In genomic region chr9:45941329-45941888, GRCm38 (mm10) we compare ENCODE assay signal across 8 mouse cellular contexts. TPM values are rescaled to one million over a fixed set of nuclear protein-coding genes. Genes with fewer than 3 reads are reported as not detected.
DNase-seq lines count a peak whose midpoint lies in the region; ATAC-seq and TF ChIP-seq lines count a peak whose summit lies in the region.
"Had no signal": no experiment of that assay in that cellular context is flagged by ENCODE, and none has a peak within 500 bp of the region (broad histone marks: within the 10 kb centered on the region; RNA-seq: fewer than 3 reads in every experiment).

No protein-coding gene starts in this region.

- no peak overlapping the region for H3K27ac ChIP-seq in kidney, postnatal 0 days
- no peak overlapping the region for H3K27ac ChIP-seq in embryonic facial prominence, embryonic 14.5 days (replicated peaks; ENCODE audit: low read depth, low read length)
- no peak overlapping the region for H3K27ac ChIP-seq in hindbrain, embryonic 12.5 days
- H3K27ac ChIP-seq: macrophage had no signal

- peaks cover 61% of the 10 kb centered on the region for H3K36me3 ChIP-seq in kidney, postnatal 0 days (ENCODE audit: insufficient read depth, low read length)
- peaks cover 73% of the 10 kb centered on the region for H3K36me3 ChIP-seq in embryonic facial prominence, embryonic 14.5 days (ENCODE audit: control insufficient read depth, insufficient read depth, low read length)
- H3K36me3 ChIP-seq in hindbrain, embryonic 12.5 days = peaks cover 79% of the 10 kb centered on the region

- peak; percentile 37 for DNase-seq in kidney, postnatal 0 days (ENCODE audit: low spot score)
- DNase-seq in kidney, adult 11 months = no peak
- DNase-seq in thymus, postnatal 4 days = peak; percentile 58
- no peak for DNase-seq in thymus, postnatal 25 days
- peak; percentile 14 for DNase-seq in embryonic facial prominence, embryonic 14.5 days (ENCODE audit: low spot score)

- no peak overlapping the region for H3K9ac ChIP-seq in kidney, postnatal 0 days (ENCODE audit: low read depth, low read length)
- H3K9ac ChIP-seq in embryonic facial prominence, embryonic 14.5 days (ENCODE audit: low read depth, low read length) = no peak overlapping the region
- no peak overlapping the region for H3K9ac ChIP-seq in hindbrain, embryonic 12.5 days

- ATAC-seq in kidney, postnatal 0 days (replicated peaks; ENCODE audit: low FRiP score, low read depth) = no peak
- no peak for ATAC-seq in embryonic facial prominence, embryonic 14.5 days (ENCODE audit: low read depth)
- no peak for ATAC-seq in hindbrain, embryonic 12.5 days (ENCODE audit: low FRiP score)
- ATAC-seq in CD4-positive, CD25-positive, alpha-beta regulatory T cell, adult 4 months = no peak

- H3K4me3 ChIP-seq in kidney, postnatal 0 days (replicated peaks; ENCODE audit: low read depth, low read length) = no peak overlapping the region
- no peak overlapping the region for H3K4me3 ChIP-seq in embryonic facial prominence, embryonic 14.5 days (ENCODE audit: low read depth, low read length)
- H3K4me3 ChIP-seq in hindbrain, embryonic 12.5 days = no peak overlapping the region

- peak; percentile 37; the same call in 1 of the 2 replicates for TF ChIP-seq CTCF in kidney, postnatal 0 days (IDR thresholded peaks at IDR 0.05; ENCODE audit: low read depth)

- H3K4me1 ChIP-seq in kidney, postnatal 0 days (replicated peaks; ENCODE audit: insufficient read depth, low read length) = 0 out of 2 replicates have a peak, but pooled peaks cover 1% of the 10 kb centered on the region
- H3K4me1 ChIP-seq in embryonic facial prominence, embryonic 14.5 days (ENCODE audit: control insufficient read depth, insufficient read depth, low read length) = no peaks in the 10 kb centered on the region; the same call in 1 of the 2 replicates
- no peaks in the 10 kb centered on the region for H3K4me1 ChIP-seq in hindbrain, embryonic 12.5 days

- no peaks in the 10 kb centered on the region for H3K9me3 ChIP-seq in kidney, postnatal 0 days (replicated peaks; ENCODE audit: low read length)
- no peaks in the 10 kb centered on the region for H3K9me3 ChIP-seq in embryonic facial prominence, embryonic 14.5 days (ENCODE audit: control insufficient read depth, low read length)
- H3K9me3 ChIP-seq in hindbrain, embryonic 12.5 days (replicated peaks) = no peaks in the 10 kb centered on the region

- 66% methylated on average over 18 of the region's 18 CpGs for WGBS in kidney, postnatal 0 days
- WGBS in embryonic facial prominence, embryonic 14.5 days = 65% methylated on average over 14 of the region's 18 CpGs
- whole genome bisulfite sequencing in hindbrain, embryonic 12.5 days = 63% methylated on average over 18 of the region's 18 CpGs

- H3K27me3 ChIP-seq in kidney, postnatal 0 days (ENCODE audit: insufficient read depth, low read length) = no peaks in the 10 kb centered on the region
- no peaks in the 10 kb centered on the region for H3K27me3 ChIP-seq in embryonic facial prominence, embryonic 14.5 days (replicated peaks; ENCODE audit: control insufficient read depth, insufficient read depth, low read length)
- H3K27me3 ChIP-seq in hindbrain, embryonic 12.5 days = no peaks in the 10 kb centered on the region

- no peak overlapping the region for H3K4me2 ChIP-seq in kidney, postnatal 0 days (ENCODE audit: low read length)
- H3K4me2 ChIP-seq in embryonic facial prominence, embryonic 14.5 days (ENCODE audit: low read depth, low read length) = no peak overlapping the region
- no peak overlapping the region for H3K4me2 ChIP-seq in hindbrain, embryonic 12.5 days (replicated peaks)

RNA-seq across cellular contexts. Expression of gene Tagln, which starts 5.6 kb away (rescaled TPM):
- 116 and 126 TPM in 2 replicates for polyA plus RNA-seq in kidney, postnatal 0 days (2015; fragmentation: Nextera tagmentation; extraction: Ambion mirVana)
- polyA plus RNA-seq in embryonic facial prominence, embryonic 14.5 days (2014; fragmentation: Nextera tagmentation; extraction: Ambion mirVana) = 52.6 and 59.1 TPM in 2 replicates
- 19.2 and 23.0 TPM in 2 replicates for polyA plus RNA-seq in hindbrain, embryonic 12.5 days (2016; fragmentation: Nextera tagmentation; extraction: Ambion mirVana)
- polyA plus RNA-seq in CD4-positive, CD25-positive, alpha-beta regulatory T cell, adult 4 months (2017; shearing (Covaris generic)) = 1 to 10 TPM; 1.1 to 1.6 TPM

RNA-seq across cellular contexts. Expression of gene Sidt2, which starts 13.6 kb away (rescaled TPM):
- polyA plus RNA-seq in kidney, postnatal 0 days (2015; fragmentation: Nextera tagmentation; extraction: Ambion mirVana) = 50.8 and 53.5 TPM in 2 replicates
- polyA plus RNA-seq in embryonic facial prominence, embryonic 14.5 days (2014; fragmentation: Nextera tagmentation; extraction: Ambion mirVana) = 47.9 and 50.4 TPM in 2 replicates
- 43.2 and 46.4 TPM in 2 replicates for polyA plus RNA-seq in hindbrain, embryonic 12.5 days (2016; fragmentation: Nextera tagmentation; extraction: Ambion mirVana)
- 10 to 100 TPM; 40.5 to 47.2 TPM for polyA plus RNA-seq in CD4-positive, CD25-positive, alpha-beta regulatory T cell, adult 4 months (2017; shearing (Covaris generic))

RNA-seq across cellular contexts. Expression of gene Rnf214, which starts 34.7 kb away (rescaled TPM):
- polyA plus RNA-seq in kidney, postnatal 0 days (2015; fragmentation: Nextera tagmentation; extraction: Ambion mirVana) = 36.0 and 36.4 TPM in 2 replicates
- 47.7 and 50.3 TPM in 2 replicates for polyA plus RNA-seq in embryonic facial prominence, embryonic 14.5 days (2014; fragmentation: Nextera tagmentation; extraction: Ambion mirVana)
- 93.2 and 95.3 TPM in 2 replicates for polyA plus RNA-seq in hindbrain, embryonic 12.5 days (2016; fragmentation: Nextera tagmentation; extraction: Ambion mirVana)
- polyA plus RNA-seq in CD4-positive, CD25-positive, alpha-beta regulatory T cell, adult 4 months (2017; shearing (Covaris generic)) = 10 to 100 TPM; 32.7 to 34.0 TPM

RNA-seq across cellular contexts. Expression of gene Pcsk7, which starts 35.1 kb away (rescaled TPM):
- 18.2 and 19.7 TPM in 2 replicates for polyA plus RNA-seq in kidney, postnatal 0 days (2015; fragmentation: Nextera tagmentation; extraction: Ambion mirVana)
- polyA plus RNA-seq in embryonic facial prominence, embryonic 14.5 days (2014; fragmentation: Nextera tagmentation; extraction: Ambion mirVana) = 16.3 and 18.9 TPM in 2 replicates
- polyA plus RNA-seq in hindbrain, embryonic 12.5 days (2016; fragmentation: Nextera tagmentation; extraction: Ambion mirVana) = 27.1 and 30.6 TPM in 2 replicates
- polyA plus RNA-seq in CD4-positive, CD25-positive, alpha-beta regulatory T cell, adult 4 months (2017; shearing (Covaris generic)) = 10 to 100 TPM; 18.3 to 38.1 TPM

Comparison
In these comparisons a context has a peak if more than half of its experiments do, and no peak if none do; other contexts are left out.
1. DNase-seq: peak in kidney, postnatal 0 days (single experiment), thymus, postnatal 4 days (single experiment) and embryonic facial prominence, embryonic 14.5 days (single experiment); none in kidney, adult 11 months (single experiment) and thymus, postnatal 25 days (single experiment).